Mouse (Mus musculus) intestine, embryonic 15.5 days (tissue): Measurements from ENCODE around the gene Klhdc1. TPM values are rescaled to one million over a fixed set of nuclear protein-coding genes. Genes with fewer than 3 reads are reported as not detected.

Experiments used
- ATAC-seq: fragments of 200-750 bp; cut with Nextera tagmentation; 2 replicates; pipeline ENCODE4 v1.8.0; 2017; ENCODE audit warnings: moderate TSS enrichment, moderate library complexity
- H3K27ac ChIP-seq: fragments of 300-500 bp; sonication (generic); 2 replicates; pipeline ENCODE4 v1.5.1; 2015; ENCODE audit warnings: mild to moderate bottlenecking, inconsistent platforms
- H3K27me3 ChIP-seq: fragments of 300-500 bp; sonication (generic); replicated peaks from 2 replicates; pipeline ENCODE4 v1.6.1; 2015; ENCODE audit warnings: inconsistent platforms
- H3K36me3 ChIP-seq: fragments of 300-500 bp; sonication (generic); 2 replicates; pipeline ENCODE4 v1.6.1; 2015; ENCODE audit warnings: inconsistent platforms
- H3K4me1 ChIP-seq: fragments of 300-500 bp; sonication (generic); replicated peaks from 2 replicates; pipeline ENCODE4 v1.6.1; 2015; ENCODE audit warnings: inconsistent platforms
- H3K4me2 ChIP-seq: fragments of 300-500 bp; sonication (generic); replicated peaks from 2 replicates; pipeline ENCODE4 v1.6.1; 2015; ENCODE audit warnings: mild to moderate bottlenecking, inconsistent platforms
- H3K4me3 ChIP-seq: fragments of 300-500 bp; sonication (generic); replicated peaks from 2 replicates; pipeline ENCODE4 v1.5.1; 2015; ENCODE audit warnings: inconsistent platforms
- H3K9ac ChIP-seq: fragments of 300-500 bp; sonication (generic); 2 replicates; pipeline ENCODE4 v1.6.1; 2015; ENCODE audit warnings: inconsistent platforms
- H3K9me3 ChIP-seq: fragments of 300-500 bp; sonication (generic); 2 replicates; pipeline ENCODE4 v1.6.1; 2016; ENCODE audit warnings: inconsistent platforms
- WGBS: fragments of 180-500 bp; shearing (Covaris S2); methylation state at CpG from one replicate; pipeline ENCODE4 v1.1.7; 2015; 5-methylcytosine and 5-hydroxymethylcytosine counted together
- polyA plus RNA-seq: library from polyadenylated mRNA; unstranded; fragments of >200 nt; fragmentation: Nextera tagmentation; extraction: Ambion mirVana; gene quantifications from 2 replicates; pipeline ENCODE4 v1.2.1, GENCODE M21; 2015

Klhdc1 gene
- polyA plus RNA-seq, 1 experiment from 2014 or later: 7.4 TPM

GRCm38 (mm10) chr12:69302171-69302570 lies 61.2 kb downstream of the Klhdc1 start:
- H3K27me3 ChIP-seq: no peaks in the 10 kb centered on the region
- 94% methylated on average over 12 of the region's 12 CpGs for whole genome bisulfite sequencing
- no peak overlapping the region for H3K9ac ChIP-seq
- peaks cover 9% of the 10 kb centered on the region for H3K4me1 ChIP-seq
- ATAC-seq: no peak
- H3K36me3 ChIP-seq: peaks cover 36% of the 10 kb centered on the region
- H3K4me2 ChIP-seq: no peak overlapping the region
- no peak overlapping the region for H3K27ac ChIP-seq
- H3K4me3 ChIP-seq: no peak overlapping the region
- no peaks in the 10 kb centered on the region for H3K9me3 ChIP-seq

- no peaks in the 10 kb centered on the region for H3K27me3 ChIP-seq
- no peak overlapping the region for H3K9ac ChIP-seq
- 81% methylated on average over 2 of the region's 2 CpGs for WGBS
- H3K4me2 ChIP-seq: no peak overlapping the region
- no peaks in the 10 kb centered on the region for H3K9me3 ChIP-seq
- H3K4me1 ChIP-seq: peaks cover 3% of the 10 kb centered on the region; the same call in 1 of the 2 replicates
- H3K4me3 ChIP-seq: no peak overlapping the region
- peaks cover 50% of the 10 kb centered on the region for H3K36me3 ChIP-seq
- ATAC-seq: no peak
- no peak overlapping the region for H3K27ac ChIP-seq
Observed at GRCm38 (mm10) chr12:69304051-69304450, 63.1 kb downstream of the Klhdc1 start.

- Histone ChIP-seq H3K9me3 (no peaks in the 10 kb centered on the region), H3K27ac (no peak overlapping the region), H3K9ac (no peak overlapping the region), H3K4me1 (no peaks in the 10 kb centered on the region), H3K36me3 (peaks cover 68% of the 10 kb centered on the region), H3K4me2 (no peak overlapping the region), H3K27me3 (no peaks in the 10 kb centered on the region), H3K4me3 (no peak overlapping the region)
- ATAC-seq: no peak
- WGBS: 92% methylated on average over 7 of the region's 7 CpGs
Observed at GRCm38 (mm10) chr12:69306333-69306732, 65.4 kb downstream of the Klhdc1 start.

GRCm38 (mm10) chr12:69309659-69310058 lies 68.7 kb downstream of the Klhdc1 start:
- ATAC-seq: no peak
- 96% methylated on average over 4 of the region's 4 CpGs for WGBS
- Histone ChIP-seq H3K4me3 (no peak overlapping the region), H3K27me3 (no peaks in the 10 kb centered on the region), H3K4me1 (no peaks in the 10 kb centered on the region), H3K9me3 (no peaks in the 10 kb centered on the region), H3K9ac (no peak overlapping the region), H3K36me3 (peaks cover 58% of the 10 kb centered on the region), H3K4me2 (no peak overlapping the region), H3K27ac (no peak overlapping the region)

- no peak overlapping the region for H3K27ac ChIP-seq
- no peak overlapping the region for H3K9ac ChIP-seq
- ATAC-seq: no peak
- H3K36me3 ChIP-seq: peaks cover 17% of the 10 kb centered on the region
- no peaks in the 10 kb centered on the region for H3K4me1 ChIP-seq
- H3K9me3 ChIP-seq: no peaks in the 10 kb centered on the region
- no peak overlapping the region for H3K4me2 ChIP-seq
- no peak overlapping the region for H3K4me3 ChIP-seq
- no peaks in the 10 kb centered on the region for H3K27me3 ChIP-seq
Observed at GRCm38 (mm10) chr12:69318431-69318830, 77.5 kb downstream of the Klhdc1 start.

- Histone ChIP-seq H3K4me1 (no peaks in the 10 kb centered on the region), H3K4me3 (no peak overlapping the region), H3K9ac (no peak overlapping the region), H3K36me3 (peaks cover 5% of the 10 kb centered on the region), H3K27ac (no peak overlapping the region), H3K9me3 (no peaks in the 10 kb centered on the region), H3K27me3 (no peaks in the 10 kb centered on the region), H3K4me2 (no peak overlapping the region)
- WGBS: 92% methylated on average over 3 of the region's 3 CpGs
- ATAC-seq: no peak
Observed at GRCm38 (mm10) chr12:69331187-69331586, 90.2 kb downstream of the Klhdc1 start.

- H3K27ac ChIP-seq: no peak overlapping the region
- no peak for ATAC-seq
- no peak overlapping the region for H3K4me2 ChIP-seq
- H3K9me3 ChIP-seq: no peaks in the 10 kb centered on the region
- no peaks in the 10 kb centered on the region for H3K27me3 ChIP-seq
- peaks cover 8% of the 10 kb centered on the region for H3K36me3 ChIP-seq
- 77% methylated on average over 1 of the region's 1 CpGs for WGBS
- no peaks in the 10 kb centered on the region for H3K4me1 ChIP-seq
- H3K4me3 ChIP-seq: no peak overlapping the region
- no peak overlapping the region for H3K9ac ChIP-seq
Observed at GRCm38 (mm10) chr12:69332147-69332546, 91.2 kb downstream of the Klhdc1 start.

- H3K27ac ChIP-seq: no peak overlapping the region
- H3K4me3 ChIP-seq: no peak overlapping the region
- no peak overlapping the region for H3K9ac ChIP-seq
- no peaks in the 10 kb centered on the region for H3K27me3 ChIP-seq
- no peak overlapping the region for H3K4me2 ChIP-seq
- no peak for ATAC-seq
- WGBS: 92% methylated on average over 2 of the region's 2 CpGs
- H3K4me1 ChIP-seq: no peaks in the 10 kb centered on the region
- no peaks in the 10 kb centered on the region for H3K9me3 ChIP-seq
- H3K36me3 ChIP-seq: peaks cover 8% of the 10 kb centered on the region
Observed at GRCm38 (mm10) chr12:69333547-69333946, 92.6 kb downstream of the Klhdc1 start.

Other genes starting within 250 kb of the Klhdc1 start
- 1,714 and 2,016 TPM in 2 replicates for gene Rps29, start 82.0 kb upstream of the Klhdc1 start, polyA plus RNA-seq
- 17.2 and 17.8 TPM in 2 replicates for gene Lrr1, start 72.4 kb upstream of the Klhdc1 start, polyA plus RNA-seq
- gene Rpl36al, start 57.1 kb upstream of the Klhdc1 start, polyA plus RNA-seq: 720 and 763 TPM in 2 replicates
- gene Mgat2, start 57.0 kb upstream of the Klhdc1 start, polyA plus RNA-seq: 52.8 and 58.7 TPM in 2 replicates
- 25.4 and 28.6 TPM in 2 replicates for gene Gm49383, start 44.1 kb upstream of the Klhdc1 start, polyA plus RNA-seq
- gene Dnaaf2, start 42.7 kb upstream of the Klhdc1 start, polyA plus RNA-seq: 9.0 and 9.1 TPM in 2 replicates
- gene Gm49384, start 36.9 kb upstream of the Klhdc1 start, polyA plus RNA-seq: 23.7 and 24.7 TPM in 2 replicates
- gene Pole2, start 13.0 kb upstream of the Klhdc1 start, polyA plus RNA-seq: 23.4 and 25.9 TPM in 2 replicates
- 107 and 115 TPM in 2 replicates for gene Klhdc2, start 55.5 kb downstream of the Klhdc1 start, polyA plus RNA-seq
- gene Nemf, start 116.0 kb downstream of the Klhdc1 start, polyA plus RNA-seq: 71.6 and 71.8 TPM in 2 replicates
- gene Arf6, start 131.0 kb downstream of the Klhdc1 start, polyA plus RNA-seq: 49.5 and 54.9 TPM in 2 replicates
- 1.7 and 2.0 TPM in 2 replicates for gene Gm9887, start 131.3 kb downstream of the Klhdc1 start, polyA plus RNA-seq